Mouse (Mus musculus): ENCODE results near the gene Dlgap3. TPM values are rescaled to one million over a fixed set of nuclear protein-coding genes. Genes with fewer than 3 reads are reported as not detected.

The Dlgap3 gene
- polyA plus RNA-seq, 1 experiment from 2014 or later, result 2.8 TPM

DNA sequence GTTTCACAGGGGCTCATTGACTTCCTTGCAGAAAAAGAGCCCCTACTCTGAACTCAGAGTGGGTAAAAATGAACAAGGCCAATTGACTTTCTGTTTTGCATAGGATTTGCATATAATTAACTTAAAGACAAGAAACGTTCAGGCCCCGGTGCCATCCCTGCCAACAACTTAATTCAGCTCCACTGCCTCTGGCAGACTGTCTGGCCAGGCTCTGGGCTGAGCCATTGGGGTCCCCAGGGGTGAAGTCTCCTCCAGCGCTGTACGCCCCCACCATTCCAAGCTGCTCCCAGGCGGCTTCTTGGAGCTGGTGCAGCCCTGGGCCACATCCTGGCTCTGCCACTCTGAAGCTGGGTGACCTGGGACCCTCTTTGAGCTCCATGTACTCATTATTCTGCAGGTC, 63.5 kb downstream of the Dlgap3 start:
- H3K9me3 ChIP-seq (ENCODE audit: control insufficient read depth, low read length), result no peaks in the 10 kb centered on the region
- ATAC-seq (ENCODE audit: low read depth) (no peak), DNase-seq (ENCODE audit: low spot score) (no peak)
- H3K27me3 ChIP-seq (replicated peaks; ENCODE audit: control insufficient read depth, insufficient read depth, low read length), result peaks cover 12% of the 10 kb centered on the region
- no peak overlapping the region for H3K27ac ChIP-seq (replicated peaks; ENCODE audit: low read depth, low read length)
- no peak overlapping the region for H3K9ac ChIP-seq (ENCODE audit: low read depth, low read length)
- no peak overlapping the region for H3K4me2 ChIP-seq (ENCODE audit: low read depth, low read length)
- H3K36me3 ChIP-seq (ENCODE audit: control insufficient read depth, insufficient read depth, low read length), result no peaks in the 10 kb centered on the region
- 66% methylated on average over 5 of the region's 5 CpGs for WGBS
- H3K4me3 ChIP-seq (ENCODE audit: low read depth, low read length), result no peak overlapping the region
- no peaks in the 10 kb centered on the region for H3K4me1 ChIP-seq (ENCODE audit: control insufficient read depth, insufficient read depth, low read length)

DNA sequence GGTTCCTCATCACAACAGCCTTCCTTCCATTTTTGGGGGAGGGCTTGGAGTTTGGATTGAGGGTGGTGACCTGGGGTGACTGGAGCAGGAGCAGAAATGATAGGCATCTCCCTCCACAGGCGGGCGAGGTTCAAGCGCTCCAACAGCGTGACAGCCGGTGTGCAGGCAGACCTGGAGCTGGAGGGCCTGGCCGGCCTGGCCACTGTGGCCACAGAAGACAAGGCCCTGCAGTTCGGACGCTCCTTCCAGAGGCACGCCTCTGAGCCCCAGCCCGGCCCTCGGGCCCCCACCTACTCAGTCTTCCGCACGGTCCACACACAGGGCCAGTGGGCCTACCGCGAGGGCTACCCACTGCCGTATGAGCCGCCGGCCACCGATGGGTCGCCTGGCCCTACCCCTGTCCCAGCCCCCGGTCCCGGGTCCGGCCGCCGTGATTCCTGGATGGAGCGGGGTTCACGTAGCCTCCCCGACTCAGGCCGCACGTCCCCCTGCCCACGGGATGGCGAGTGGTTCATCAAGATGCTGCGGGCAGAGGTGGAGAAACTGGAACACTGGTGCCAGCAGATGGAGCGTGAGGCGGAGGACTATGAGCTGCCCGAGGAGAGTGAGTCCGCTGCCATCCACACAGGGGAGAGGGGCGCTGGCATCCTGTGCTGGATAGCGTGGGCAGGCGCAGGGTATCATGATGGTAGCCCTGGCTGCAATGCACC, 64.6 kb downstream of the Dlgap3 start:
- H3K27ac ChIP-seq (replicated peaks; ENCODE audit: low read depth, low read length), result no peak overlapping the region
- DNase-seq (ENCODE audit: low spot score) (no peak), ATAC-seq (ENCODE audit: low read depth) (no peak)
- no peaks in the 10 kb centered on the region for H3K36me3 ChIP-seq (ENCODE audit: control insufficient read depth, insufficient read depth, low read length)
- no peak overlapping the region for H3K4me2 ChIP-seq (ENCODE audit: low read depth, low read length)
- H3K27me3 ChIP-seq (replicated peaks; ENCODE audit: control insufficient read depth, insufficient read depth, low read length), result peaks cover 8% of the 10 kb centered on the region
- H3K4me3 ChIP-seq (ENCODE audit: low read depth, low read length), result no peak overlapping the region
- H3K9me3 ChIP-seq (ENCODE audit: control insufficient read depth, low read length), result no peaks in the 10 kb centered on the region
- H3K4me1 ChIP-seq (ENCODE audit: control insufficient read depth, insufficient read depth, low read length), result no peaks in the 10 kb centered on the region
- 86% methylated on average over 28 of the region's 40 CpGs for WGBS
- H3K9ac ChIP-seq (ENCODE audit: low read depth, low read length), result no peak overlapping the region

DNA sequence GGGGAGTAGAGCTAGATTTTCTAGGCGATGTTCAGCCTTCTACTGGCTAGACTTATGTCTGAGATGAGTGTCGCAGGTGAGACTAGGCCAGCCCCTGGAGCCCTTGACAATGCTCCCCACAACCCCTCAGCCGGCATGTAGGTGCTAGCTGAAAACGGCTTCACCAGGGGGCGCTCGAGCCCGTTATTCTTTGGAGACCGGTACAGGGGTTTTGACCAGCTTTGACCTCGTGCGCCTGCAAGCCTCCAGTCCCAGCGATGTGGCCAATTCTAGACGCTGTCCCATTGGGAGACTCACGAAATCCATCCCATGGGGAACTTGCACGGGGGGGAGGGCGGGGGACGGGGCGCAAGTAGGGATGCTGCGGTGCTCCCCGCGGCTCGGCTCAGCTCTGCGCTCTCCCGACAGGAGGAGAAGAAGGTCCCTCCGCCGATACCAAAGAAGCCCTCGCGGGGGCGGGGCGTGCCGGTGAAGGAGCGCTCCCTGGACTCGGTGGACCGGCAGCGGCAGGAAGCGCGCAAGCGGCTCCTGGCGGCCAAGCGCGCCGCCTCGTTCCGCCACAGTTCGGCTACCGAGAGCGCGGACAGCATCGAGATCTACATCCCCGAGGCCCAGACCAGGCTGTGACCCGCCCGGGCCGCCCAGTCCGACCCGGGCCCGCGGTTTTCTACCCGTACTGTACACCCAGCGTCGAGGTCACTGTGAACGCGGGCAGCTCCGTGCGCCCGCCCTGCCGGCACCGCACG, 66.9 kb downstream of the Dlgap3 start:
- H3K9ac ChIP-seq (ENCODE audit: low read depth, low read length), result peak overlapping the region; percentile 69
- ATAC-seq (ENCODE audit: low read depth) (peak; percentile 87), DNase-seq (ENCODE audit: low spot score) (peak; percentile 90)
- H3K9me3 ChIP-seq (ENCODE audit: control insufficient read depth, low read length), result no peaks in the 10 kb centered on the region
- peak overlapping the region; percentile 99 for H3K4me2 ChIP-seq (ENCODE audit: low read depth, low read length)
- H3K4me3 ChIP-seq (ENCODE audit: low read depth, low read length), result peak overlapping the region; percentile 58
- 2% methylated on average over 18 of the region's 67 CpGs for WGBS
- no peaks in the 10 kb centered on the region for H3K36me3 ChIP-seq (ENCODE audit: control insufficient read depth, insufficient read depth, low read length)
- no peaks in the 10 kb centered on the region for H3K4me1 ChIP-seq (ENCODE audit: control insufficient read depth, insufficient read depth, low read length)
- H3K27me3 ChIP-seq (replicated peaks; ENCODE audit: control insufficient read depth, insufficient read depth, low read length), result peaks cover 8% of the 10 kb centered on the region
- no peak overlapping the region; the same call in 1 of the 2 replicates for H3K27ac ChIP-seq (replicated peaks; ENCODE audit: low read depth, low read length)

- peak overlapping the region; percentile 58 for H3K4me3 ChIP-seq (ENCODE audit: low read depth, low read length)
- H3K9me3 ChIP-seq (ENCODE audit: control insufficient read depth, low read length), result no peaks in the 10 kb centered on the region
- H3K4me1 ChIP-seq (ENCODE audit: control insufficient read depth, insufficient read depth, low read length), result no peaks in the 10 kb centered on the region
- H3K27me3 ChIP-seq (replicated peaks; ENCODE audit: control insufficient read depth, insufficient read depth, low read length), result peaks cover 8% of the 10 kb centered on the region
- peak overlapping the region; percentile 99 for H3K4me2 ChIP-seq (ENCODE audit: low read depth, low read length)
- peak; percentile 8 for DNase-seq (ENCODE audit: low spot score)
- 1% methylated on average over 13 of the region's 14 CpGs for WGBS
- peak overlapping the region; percentile 69 for H3K9ac ChIP-seq (ENCODE audit: low read depth, low read length)
- no peak overlapping the region for H3K27ac ChIP-seq (replicated peaks; ENCODE audit: low read depth, low read length)
- H3K36me3 ChIP-seq (ENCODE audit: control insufficient read depth, insufficient read depth, low read length), result no peaks in the 10 kb centered on the region
- ATAC-seq (ENCODE audit: low read depth), result no peak
Measured at GRCm38 (mm10) chr4:127236631-127237030, 67.6 kb downstream of the Dlgap3 start.

DNA sequence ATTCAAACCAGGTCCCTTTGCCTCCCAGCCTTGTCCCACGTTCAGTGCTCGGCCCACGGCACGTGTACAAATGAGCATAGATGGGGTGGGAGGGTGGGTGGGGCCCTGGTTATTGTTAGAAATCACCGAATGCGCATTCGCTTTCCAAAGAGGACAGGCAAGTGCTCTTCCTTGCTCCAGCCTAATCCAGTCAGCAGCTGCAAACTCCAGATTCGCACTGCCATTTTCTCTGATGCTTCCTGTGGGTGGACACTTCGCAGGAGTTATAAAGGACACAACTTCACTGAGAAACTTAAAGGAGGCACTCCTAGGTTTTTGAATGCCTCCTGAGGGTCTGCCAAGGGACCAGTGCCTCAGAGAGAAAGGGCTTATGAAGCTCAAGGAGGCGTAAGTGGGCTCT, 68.3 kb downstream of the Dlgap3 start:
- H3K27ac ChIP-seq (replicated peaks; ENCODE audit: low read depth, low read length), result no peak overlapping the region
- no peak overlapping the region for H3K9ac ChIP-seq (ENCODE audit: low read depth, low read length)
- H3K9me3 ChIP-seq (ENCODE audit: control insufficient read depth, low read length), result no peaks in the 10 kb centered on the region
- DNase-seq (ENCODE audit: low spot score) (no peak), ATAC-seq (ENCODE audit: low read depth) (no peak)
- H3K4me1 ChIP-seq (ENCODE audit: control insufficient read depth, insufficient read depth, low read length), result no peaks in the 10 kb centered on the region
- H3K27me3 ChIP-seq (replicated peaks; ENCODE audit: control insufficient read depth, insufficient read depth, low read length), result peaks cover 8% of the 10 kb centered on the region
- WGBS, result 50% methylated on average over 10 of the region's 10 CpGs
- H3K4me3 ChIP-seq (ENCODE audit: low read depth, low read length), result no peak overlapping the region
- H3K4me2 ChIP-seq (ENCODE audit: low read depth, low read length), result no peak overlapping the region
- no peaks in the 10 kb centered on the region for H3K36me3 ChIP-seq (ENCODE audit: control insufficient read depth, insufficient read depth, low read length)

GRCm38 (mm10) chr4:127242696-127243095, 73.7 kb downstream of the Dlgap3 start:
- Histone ChIP-seq H3K9me3 (ENCODE audit: control insufficient read depth, low read length) (no peaks in the 10 kb centered on the region), H3K9ac (ENCODE audit: low read depth, low read length) (no peak overlapping the region), H3K27me3 (replicated peaks; ENCODE audit: control insufficient read depth, insufficient read depth, low read length) (no peaks in the 10 kb centered on the region; the same call in 1 of the 2 replicates), H3K36me3 (ENCODE audit: control insufficient read depth, insufficient read depth, low read length) (peaks cover 15% of the 10 kb centered on the region; the same call in 1 of the 2 replicates), H3K27ac (replicated peaks; ENCODE audit: low read depth, low read length) (no peak overlapping the region), H3K4me1 (ENCODE audit: control insufficient read depth, insufficient read depth, low read length) (peaks cover 7% of the 10 kb centered on the region), H3K4me3 (ENCODE audit: low read depth, low read length) (no peak overlapping the region), H3K4me2 (ENCODE audit: low read depth, low read length) (no peak overlapping the region)
- DNase-seq (ENCODE audit: low spot score) (no peak), ATAC-seq (ENCODE audit: low read depth) (no peak)
- WGBS, result 61% methylated on average over 6 of the region's 6 CpGs

DNA sequence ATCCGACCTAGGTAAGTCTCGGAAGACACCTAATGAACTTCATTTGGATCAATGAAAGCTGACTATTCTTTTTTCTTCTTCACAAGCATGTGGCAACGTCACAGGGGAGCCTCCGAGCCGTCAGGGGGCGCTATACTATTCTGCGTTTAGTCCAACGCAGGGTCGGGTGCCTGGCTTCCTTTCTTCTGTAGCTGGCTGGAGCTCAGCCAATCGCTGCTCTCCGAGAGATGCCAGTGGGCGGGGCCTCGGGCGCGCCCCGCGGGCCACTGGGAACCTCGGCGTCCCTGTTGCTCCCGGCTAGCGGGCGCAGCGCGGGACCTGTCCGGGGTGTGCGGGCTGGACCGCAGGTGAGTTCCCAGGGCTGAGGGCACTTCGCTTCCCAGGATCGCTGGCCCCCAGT, 74.5 kb downstream of the Dlgap3 start, which contains the start of gene Smim12:
Gene Smim12 (plus strand): TSS at position 233 of the 400 bp plus-strand sequence.
- Histone ChIP-seq H3K4me2 (ENCODE audit: low read depth, low read length) (peak within 1 kb of the TSS; percentile 93), H3K9ac (ENCODE audit: low read depth, low read length) (peak within 1 kb of the TSS; percentile 96), H3K9me3 (ENCODE audit: control insufficient read depth, low read length) (no peaks in the 10 kb centered on the region), H3K4me1 (ENCODE audit: control insufficient read depth, insufficient read depth, low read length) (peaks cover 7% of the 10 kb centered on the region), H3K4me3 (ENCODE audit: low read depth, low read length) (peak within 1 kb of the TSS; percentile 100), H3K27ac (replicated peaks; ENCODE audit: low read depth, low read length) (no peak within 1 kb of the TSS), H3K27me3 (replicated peaks; ENCODE audit: control insufficient read depth, insufficient read depth, low read length) (no peaks in the 10 kb centered on the region), H3K36me3 (ENCODE audit: control insufficient read depth, insufficient read depth, low read length) (peaks cover 24% of the 10 kb centered on the region; the same call in 1 of the 2 replicates)
- peak; percentile 98 for DNase-seq (ENCODE audit: low spot score)
- under 1% methylated on average over 29 of the region's 29 CpGs for WGBS
- ATAC-seq (ENCODE audit: low read depth), result peak; percentile 97

GRCm38 (mm10) chr4:127243953-127244352, 74.9 kb downstream of the Dlgap3 start:
- peak overlapping the region; percentile 93 for H3K4me2 ChIP-seq (ENCODE audit: low read depth, low read length)
- ATAC-seq (ENCODE audit: low read depth) (peak; percentile 51), DNase-seq (ENCODE audit: low spot score) (no peak)
- WGBS, result 0% methylated on average over 25 of the region's 26 CpGs
- peak overlapping the region; percentile 96 for H3K9ac ChIP-seq (ENCODE audit: low read depth, low read length)
- H3K36me3 ChIP-seq (ENCODE audit: control insufficient read depth, insufficient read depth, low read length), result peaks cover 24% of the 10 kb centered on the region; the same call in 1 of the 2 replicates
- H3K4me1 ChIP-seq (ENCODE audit: control insufficient read depth, insufficient read depth, low read length), result peaks cover 7% of the 10 kb centered on the region
- H3K9me3 ChIP-seq (ENCODE audit: control insufficient read depth, low read length), result no peaks in the 10 kb centered on the region
- H3K27me3 ChIP-seq (replicated peaks; ENCODE audit: control insufficient read depth, insufficient read depth, low read length), result no peaks in the 10 kb centered on the region
- H3K4me3 ChIP-seq (ENCODE audit: low read depth, low read length), result peak overlapping the region; percentile 100
- no peak overlapping the region for H3K27ac ChIP-seq (replicated peaks; ENCODE audit: low read depth, low read length)
